Mouse (Mus musculus) gastrocnemius, postnatal 36 days (tissue): Measurements from ENCODE around the gene Ifrd2. TPM values are rescaled to one million over a fixed set of nuclear protein-coding genes. Genes with fewer than 3 reads are reported as not detected.
A peak's percentile ranks its signal among the peaks of the same experiment; 100 is the strongest.

Experiments
- DNase-seq, 2 experiments: peaks; one replicate each; pipeline ENCODE4 v3.0.0; 2022
- intact Hi-C: fragments of 180-260 bp; cut with DNase I; formaldehyde crosslinking; loops from one replicate; pipeline ENCODE4 v1.15.1; 2025
- total RNA-seq, 2 experiments: library from RNA; stranded (reverse); gene quantifications; 2 replicates each; pipeline ENCODE4 v1.2.3; 2021

Gene Ifrd2
- total RNA-seq, 2 experiments from 2014 or later: 48.2 to 55.8 TPM

GRCm38 (mm10) chr9:107612945-107613569 lies 25.6 kb downstream of the Ifrd2 start:
- no peak for DNase-seq
- intact Hi-C loops: loop anchor here (2.0 kb wide), 1 partner anchor 20 kb away; no protein-coding TSS in a partner anchor

DNA sequence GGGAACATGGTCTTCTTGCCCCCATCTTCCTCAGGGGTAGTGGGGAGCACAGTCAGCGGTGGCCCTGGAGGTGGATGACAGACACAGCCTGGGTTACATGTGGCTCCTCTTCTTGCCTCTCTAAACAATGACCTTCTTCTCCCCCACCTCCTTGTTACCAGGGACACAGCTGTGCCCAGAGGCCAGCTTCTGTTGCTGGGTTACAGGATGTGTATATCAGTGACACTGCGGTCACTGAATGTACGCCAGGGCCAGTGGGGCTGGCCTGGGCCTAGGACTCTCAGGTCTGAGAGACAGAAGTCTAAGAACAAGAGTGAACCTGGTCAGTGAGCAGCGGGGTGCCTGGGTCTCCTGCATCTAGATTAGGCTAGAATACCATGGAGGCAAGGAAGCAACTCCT lies 27.6 kb downstream of the Ifrd2 start:
- intact Hi-C loops: no loop called here
- no peak for DNase-seq

- DNase-seq: no peak
- intact Hi-C loops: no loop called here
Observed at GRCm38 (mm10) chr9:107617461-107617860, 30.0 kb downstream of the Ifrd2 start.

GRCm38 (mm10) chr9:107618098-107618497 lies 30.7 kb downstream of the Ifrd2 start:
- DNase-seq: no peak
- intact Hi-C loops: no loop called here

DNA sequence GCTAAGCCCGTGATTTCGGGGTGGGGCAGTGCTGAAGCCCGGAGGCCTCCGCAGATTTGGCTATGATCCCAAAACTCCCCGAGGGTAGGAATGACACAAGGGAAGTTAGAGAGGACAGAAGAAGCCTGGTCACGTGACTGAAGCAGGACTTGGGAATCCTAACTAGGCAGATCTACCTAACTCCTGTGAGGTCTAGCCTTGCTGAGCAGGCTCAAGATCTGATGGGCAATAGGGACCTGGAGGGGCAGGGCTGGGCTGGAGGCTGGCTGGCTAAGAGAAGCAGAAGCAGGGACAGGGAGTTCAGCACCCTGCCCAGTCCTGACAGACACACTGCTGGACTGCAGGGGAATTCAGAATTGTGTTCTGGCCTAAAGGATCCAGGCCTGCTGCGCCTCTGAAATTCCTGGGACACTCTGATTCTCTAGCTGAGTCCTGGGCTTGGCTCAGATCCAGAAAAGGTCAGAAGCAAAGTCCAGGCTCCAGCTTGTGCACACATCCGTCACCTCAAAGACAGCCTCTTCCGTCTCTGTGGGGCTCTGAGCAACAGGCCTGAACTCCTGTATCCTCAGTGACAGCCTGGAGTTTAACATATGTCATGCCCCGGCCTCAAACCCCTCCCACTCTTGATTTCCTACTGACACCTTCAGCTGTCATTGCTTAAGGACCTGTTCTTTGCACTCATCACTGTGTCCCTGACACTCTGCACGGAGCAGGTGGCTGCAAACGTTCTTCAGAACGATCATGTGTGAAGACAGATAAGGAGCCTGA lies 31.5 kb downstream of the Ifrd2 start:
- intact Hi-C loops: no loop called here
- DNase-seq: no peak

DNA sequence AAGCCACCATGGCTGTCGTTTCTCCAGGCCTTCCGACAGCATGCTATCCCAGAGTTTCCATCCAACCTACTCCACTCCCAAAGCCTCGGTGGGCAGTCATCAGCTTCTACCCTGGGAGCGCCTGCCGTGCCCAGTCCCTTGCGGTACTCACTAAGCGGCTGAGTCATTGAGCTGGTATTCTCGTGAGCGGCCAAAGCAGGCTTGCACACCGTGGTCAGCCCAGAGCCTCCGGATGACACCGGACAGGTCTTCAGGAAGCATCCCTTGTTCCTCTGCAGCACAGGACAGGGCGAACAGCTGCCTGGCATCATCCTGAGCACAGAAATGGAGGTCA lies 32.1 kb downstream of the Ifrd2 start:
- DNase-seq: no peak
- intact Hi-C loops: no loop called here

DNA sequence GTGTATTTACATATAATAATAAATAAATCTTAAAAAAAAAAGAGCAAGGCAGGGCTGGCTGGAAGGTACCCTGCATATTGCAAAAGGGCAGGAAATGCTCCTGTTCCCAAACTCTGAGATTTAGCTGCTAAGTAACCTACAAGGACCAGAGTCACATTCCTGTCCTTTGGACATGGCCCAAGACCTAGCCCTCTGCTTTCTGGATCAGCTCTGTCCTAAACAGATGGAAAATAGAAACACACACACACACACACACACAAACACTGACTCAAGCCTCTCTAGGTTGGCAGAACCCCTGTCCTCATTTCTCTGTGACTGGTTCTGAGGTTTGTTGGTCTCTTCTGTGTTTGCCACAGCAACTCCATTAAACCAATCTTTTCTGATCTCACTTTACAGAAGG lies 33.5 kb downstream of the Ifrd2 start:
- intact Hi-C loops: no loop called here
- DNase-seq: no peak

GRCm38 (mm10) chr9:107624539-107624938 lies 37.1 kb downstream of the Ifrd2 start:
- DNase-seq: peak in 1 of 2 experiments; percentile 27
- intact Hi-C loops: no loop called here

- intact Hi-C loops: no loop called here
- DNase-seq: no peak
Observed at GRCm38 (mm10) chr9:107624951-107625350, 37.5 kb downstream of the Ifrd2 start.

- no peak for DNase-seq
- intact Hi-C loops: loop anchor here (2.0 kb wide), 1 partner anchor 19 kb away; no protein-coding TSS in a partner anchor
Observed at GRCm38 (mm10) chr9:107625351-107626128, 38.1 kb downstream of the Ifrd2 start.

DNA sequence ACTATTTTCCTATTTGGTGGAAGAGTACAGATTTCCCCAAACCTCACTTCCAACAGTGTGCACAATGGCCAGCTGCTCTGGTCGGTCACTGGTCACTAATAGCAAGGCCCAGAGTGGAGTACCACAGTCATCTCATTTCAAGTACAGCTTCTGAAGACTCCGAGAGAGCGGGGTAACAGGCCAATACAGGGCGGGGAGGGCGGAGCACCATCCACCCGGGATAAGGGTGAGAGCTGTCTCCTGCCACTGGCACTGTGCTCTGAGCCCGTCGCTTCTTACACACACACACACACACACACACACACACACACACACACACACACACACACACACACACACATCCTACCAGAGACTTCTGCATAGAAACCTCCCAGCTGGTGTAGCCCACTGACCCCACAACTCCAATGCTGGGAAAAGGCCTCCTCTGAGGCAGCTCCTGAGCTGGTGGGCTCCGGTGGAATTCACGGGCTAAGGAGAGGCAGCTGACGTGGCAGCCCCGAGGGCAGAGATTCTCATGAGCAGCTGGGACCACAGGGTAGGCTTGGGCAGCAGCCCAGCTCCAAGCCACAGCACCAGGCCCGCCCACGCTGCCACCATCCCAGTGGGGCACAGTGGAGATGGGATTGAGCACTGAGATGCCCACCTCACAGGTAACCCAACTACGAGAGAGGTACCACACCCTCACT lies 38.9 kb downstream of the Ifrd2 start:
- intact Hi-C loops: loop anchor here (2.0 kb wide), 1 partner anchor 18 kb away; no protein-coding TSS in a partner anchor
- peak in 1 of 2 experiments; percentile 17 for DNase-seq

DNA sequence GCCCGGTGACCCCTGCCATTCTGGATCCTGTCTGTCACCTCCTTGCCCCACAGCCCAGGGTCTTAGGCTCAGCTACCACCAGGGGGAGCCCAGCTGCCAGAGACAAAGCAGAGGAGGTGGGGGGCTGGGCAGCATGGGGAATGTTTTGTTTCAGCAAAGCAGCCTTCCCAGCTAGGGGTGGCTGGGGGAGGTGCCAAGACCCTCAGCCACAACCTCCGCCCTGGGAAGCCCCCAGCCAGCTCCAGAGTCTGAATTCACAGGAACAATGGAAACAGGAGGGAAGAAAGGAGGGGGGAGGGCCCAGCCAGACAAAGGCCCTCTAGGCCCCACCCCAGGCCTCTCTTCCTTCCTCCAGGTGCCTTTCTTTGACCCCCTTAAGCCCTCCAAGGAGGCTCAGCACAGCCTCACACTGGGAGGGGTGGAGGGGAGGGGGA lies 39.4 kb downstream of the Ifrd2 start:
- intact Hi-C loops: loop anchor here (2.0 kb wide), 1 partner anchor 18 kb away; no protein-coding TSS in a partner anchor
- peak; percentile 70 to 81 for DNase-seq

GRCm38 (mm10) chr9:107627387-107628255 lies 40.2 kb downstream of the Ifrd2 start:
- DNase-seq: no peak
- intact Hi-C loops: loop anchor here (2.0 kb wide), 1 partner anchor 17 kb away; no protein-coding TSS in a partner anchor

DNA sequence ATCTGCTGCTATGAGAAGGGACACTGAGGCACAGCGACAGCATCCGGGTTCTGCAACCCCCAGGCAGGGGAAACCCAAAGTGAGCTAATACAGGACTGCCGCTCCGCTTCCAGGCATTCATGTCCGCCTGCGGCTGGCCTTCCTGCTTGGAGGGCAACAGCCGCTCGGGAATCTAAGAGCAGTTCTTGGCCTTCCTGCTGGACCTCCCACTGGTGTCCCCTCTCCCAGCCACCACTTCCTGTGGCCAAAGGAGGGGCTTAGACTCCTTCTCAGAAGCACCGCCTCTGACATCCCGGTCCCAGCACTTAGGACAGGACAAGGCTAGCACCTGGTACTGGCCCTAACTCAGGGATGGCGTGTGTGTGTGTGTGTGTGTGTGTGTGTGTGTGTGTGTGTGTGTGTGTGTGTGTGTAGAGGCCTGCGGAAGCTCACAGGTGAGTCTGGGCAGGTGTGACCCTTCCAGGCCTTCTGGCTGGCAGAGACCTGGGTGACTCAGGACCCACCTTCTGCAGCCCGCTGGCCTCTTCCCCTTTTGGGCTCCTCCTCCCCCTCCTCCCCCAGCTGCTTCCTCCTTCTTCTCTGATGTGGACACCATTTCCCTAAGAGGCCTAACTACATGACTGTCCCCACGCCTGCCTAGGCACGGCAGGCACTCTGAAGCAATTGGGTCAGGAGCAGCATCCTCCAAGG lies 41.4 kb downstream of the Ifrd2 start:
- DNase-seq: no peak
- intact Hi-C loops: no loop called here

- DNase-seq: no peak
- intact Hi-C loops: no loop called here
Observed at GRCm38 (mm10) chr9:107629411-107629730, 41.9 kb downstream of the Ifrd2 start.

DNA sequence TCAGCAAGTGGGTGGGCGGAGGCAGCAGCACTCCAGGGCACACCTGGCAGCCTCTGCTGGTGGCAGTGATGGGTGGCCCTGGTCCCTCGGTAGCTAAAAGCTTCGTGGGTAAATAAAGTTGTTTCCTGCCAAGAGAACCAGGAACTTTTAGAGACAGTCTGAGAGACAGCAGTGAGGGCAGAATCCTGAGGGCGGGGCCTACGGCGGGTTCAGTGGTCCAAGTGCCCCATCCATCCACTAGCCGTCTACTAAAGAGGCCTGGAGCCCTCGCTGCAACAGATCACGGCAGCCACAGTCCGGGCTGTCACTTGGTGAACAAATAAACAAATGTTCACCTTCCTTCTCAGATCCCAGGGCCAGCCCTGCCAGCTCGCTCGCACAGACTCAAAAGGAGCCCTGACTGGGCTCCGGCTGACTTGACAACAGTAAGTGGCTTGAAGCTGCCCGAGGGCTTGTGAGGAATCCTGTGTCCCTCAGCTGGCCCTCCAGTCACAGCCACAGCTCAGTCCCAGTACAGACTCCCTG lies 42.5 kb downstream of the Ifrd2 start:
- no peak for DNase-seq
- intact Hi-C loops: no loop called here

DNA sequence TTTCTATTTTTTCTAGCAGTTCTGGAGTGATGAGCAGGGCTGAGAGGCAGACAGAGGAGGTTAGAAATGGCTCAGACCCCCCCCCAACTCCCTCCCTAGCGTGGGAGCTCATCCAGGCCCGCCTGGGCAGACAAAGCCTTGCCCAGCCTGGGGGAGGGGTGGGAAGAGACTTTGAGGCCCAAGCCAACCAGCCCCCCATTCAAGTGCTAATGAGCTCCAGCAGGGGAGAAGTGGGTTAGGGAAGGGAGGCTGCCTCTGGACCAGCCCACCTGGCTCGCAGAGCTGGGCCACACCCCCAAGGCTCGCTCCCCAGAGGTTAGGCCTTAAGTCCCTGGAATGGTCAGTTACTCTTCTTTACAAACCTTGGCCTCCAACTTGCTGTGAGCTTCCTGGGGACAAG lies 43.1 kb downstream of the Ifrd2 start:
- intact Hi-C loops: no loop called here
- peak in 1 of 2 experiments; percentile 33 for DNase-seq

DNA sequence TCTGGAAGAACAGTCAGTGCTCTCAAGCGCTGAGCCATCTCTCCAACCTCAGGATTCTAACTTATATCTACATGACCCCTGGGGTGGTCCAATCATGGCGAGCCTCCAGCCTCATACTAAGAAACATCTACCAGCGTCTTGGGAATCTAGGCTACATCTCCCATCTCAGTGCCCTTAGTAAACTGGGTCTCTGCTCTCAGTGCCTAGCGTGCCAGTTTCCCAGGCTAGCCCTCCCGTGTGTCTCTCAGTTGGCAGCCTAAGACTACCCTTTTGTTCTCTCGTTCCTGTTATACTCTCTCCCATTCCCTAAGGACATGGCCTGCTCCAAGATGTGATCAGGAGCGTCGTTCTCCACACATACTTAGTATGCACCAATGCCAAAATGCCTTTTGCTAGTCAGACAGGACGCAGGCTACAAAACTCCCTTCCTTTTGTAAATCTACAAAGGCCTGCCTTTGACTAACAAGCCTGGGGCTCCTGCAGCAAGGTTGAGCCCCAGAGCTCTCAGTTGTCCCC lies 43.9 kb downstream of the Ifrd2 start:
- no peak for DNase-seq
- intact Hi-C loops: no loop called here

- DNase-seq: no peak
- intact Hi-C loops: loop anchor here (2.0 kb wide), 1 partner anchor 19 kb away; no protein-coding TSS in a partner anchor
Observed at GRCm38 (mm10) chr9:107631861-107632260, 44.4 kb downstream of the Ifrd2 start.
